Mouse (Mus musculus) stomach, postnatal 0 days (tissue): ENCODE measurements around the gene Dscam. TPM values are rescaled to one million over a fixed set of nuclear protein-coding genes. Genes with fewer than 3 reads are reported as not detected.

Experiments
- ATAC-seq: fragments of 200-750 bp; cut with Nextera tagmentation; 2 replicates; pipeline ENCODE4 v1.8.0; 2017; ENCODE audit not compliant: low FRiP score, low TSS enrichment
- DNase-seq: peaks from one replicate; pipeline ENCODE4 v3.0.0-alpha.2; 2016; ENCODE audit warnings: low spot score
- H3K27ac ChIP-seq: fragments of 300-500 bp; sonication (generic); replicated peaks from 2 replicates; pipeline ENCODE4 v1.5.1; 2014; ENCODE audit warnings: mild to moderate bottlenecking, control low read depth
- H3K27me3 ChIP-seq: fragments of 300-500 bp; sonication (generic); 2 replicates; pipeline ENCODE4 v1.6.1; 2014; ENCODE audit warnings: low read length; ENCODE audit not compliant: control insufficient read depth, insufficient read depth
- H3K36me3 ChIP-seq: fragments of 300-500 bp; sonication (generic); 2 replicates; pipeline ENCODE4 v1.6.1; 2014; ENCODE audit warnings: low read length, mixed read lengths; ENCODE audit not compliant: control insufficient read depth, insufficient read depth
- H3K4me1 ChIP-seq: fragments of 300-500 bp; sonication (generic); replicated peaks from 2 replicates; pipeline ENCODE4 v1.6.1; 2014; ENCODE audit warnings: antibody characterized with exemption; ENCODE audit not compliant: control insufficient read depth, insufficient read depth
- H3K4me2 ChIP-seq: fragments of 300-500 bp; sonication (generic); replicated peaks from 2 replicates; pipeline ENCODE4 v1.6.1; 2014; ENCODE audit warnings: low read depth, mild to moderate bottlenecking, control low read depth, moderate library complexity
- H3K4me3 ChIP-seq: fragments of 300-500 bp; sonication (generic); 2 replicates; pipeline ENCODE4 v1.5.1; 2014; ENCODE audit warnings: low read depth, low read length, control low read depth
- H3K9ac ChIP-seq: fragments of 300-500 bp; sonication (generic); 2 replicates; pipeline ENCODE4 v1.6.1; 2014; ENCODE audit warnings: mild to moderate bottlenecking, low read length, control low read depth, mixed read lengths
- H3K9me3 ChIP-seq: fragments of 300-500 bp; sonication (generic); 2 replicates; pipeline ENCODE4 v1.6.1; 2016; ENCODE audit warnings: low read length; ENCODE audit not compliant: control insufficient read depth
- CTCF ChIP-seq: IDR thresholded peaks from 2 replicates; pipeline ENCODE4 v1.5.1; 2016; ENCODE audit warnings: antibody characterized with exemption, low read depth, mild to moderate bottlenecking, moderate library complexity
- EP300 ChIP-seq: optimal IDR thresholded peaks from 2 replicates; pipeline ENCODE3; 2016; ENCODE audit warnings: antibody characterized with exemption
- WGBS: fragments of 180-500 bp; shearing (Covaris S2); extraction: QIAGEN DNeasy Blood & Tissue Kit; methylation state at CpG from one replicate; pipeline ENCODE4 v1.1.7; 2014; 5-methylcytosine and 5-hydroxymethylcytosine counted together
- polyA plus RNA-seq: library from polyadenylated mRNA; unstranded; fragments of >200 nt; fragmentation: Nextera tagmentation; extraction: Ambion mirVana; gene quantifications from 2 replicates; pipeline ENCODE4 v1.2.1, GENCODE M21; 2015

The Dscam gene
- polyA plus RNA-seq, 1 experiment from 2014 or later: 0.13 TPM

GRCm38 (mm10) chr16:97075920-97076572 is 94.5 kb downstream of the Dscam start:
- Histone ChIP-seq H3K36me3 (no peaks in the 10 kb centered on the region), H3K4me1 (no peaks in the 10 kb centered on the region), H3K4me3 (no peak overlapping the region), H3K9ac (no peak overlapping the region), H3K27ac (no peak overlapping the region), H3K27me3 (no peaks in the 10 kb centered on the region), H3K9me3 (no peaks in the 10 kb centered on the region), H3K4me2 (no peak overlapping the region)
- 69% methylated on average over 4 of the region's 4 CpGs for WGBS
- ATAC-seq (no peak), DNase-seq (no peak)
- TF ChIP-seq CTCF (no peak), EP300 (no peak)

GRCm38 (mm10) chr16:97075137-97075902 is 95.2 kb downstream of the Dscam start:
- no peak overlapping the region for H3K27ac ChIP-seq
- ATAC-seq (no peak), DNase-seq (no peak)
- no peaks in the 10 kb centered on the region for H3K4me1 ChIP-seq
- TF ChIP-seq CTCF (no peak), EP300 (no peak)
- H3K9me3 ChIP-seq: no peaks in the 10 kb centered on the region
- H3K9ac ChIP-seq: no peak overlapping the region
- no peaks in the 10 kb centered on the region for H3K36me3 ChIP-seq
- no peaks in the 10 kb centered on the region for H3K27me3 ChIP-seq
- no peak overlapping the region for H3K4me3 ChIP-seq
- H3K4me2 ChIP-seq: no peak overlapping the region
- WGBS: 69% methylated on average over 6 of the region's 6 CpGs

- no peak for TF ChIP-seq EP300
- no peak for TF ChIP-seq CTCF
- no peaks in the 10 kb centered on the region for H3K27me3 ChIP-seq
- 81% methylated on average over 1 of the region's 1 CpGs for WGBS
- no peaks in the 10 kb centered on the region for H3K4me1 ChIP-seq
- no peak overlapping the region for H3K27ac ChIP-seq
- no peak for ATAC-seq
- DNase-seq: no peak
- no peaks in the 10 kb centered on the region for H3K9me3 ChIP-seq
- H3K4me3 ChIP-seq: no peak overlapping the region
- no peak overlapping the region for H3K4me2 ChIP-seq
- no peaks in the 10 kb centered on the region for H3K36me3 ChIP-seq
- no peak overlapping the region for H3K9ac ChIP-seq
Measured at GRCm38 (mm10) chr16:97073847-97074246, 96.7 kb downstream of the Dscam start.

- no peak for ATAC-seq
- H3K4me2 ChIP-seq: no peak overlapping the region
- no peaks in the 10 kb centered on the region for H3K36me3 ChIP-seq
- TF ChIP-seq CTCF (no peak), EP300 (no peak)
- no peak overlapping the region for H3K4me3 ChIP-seq
- no peak for DNase-seq
- H3K9ac ChIP-seq: no peak overlapping the region
- no peaks in the 10 kb centered on the region for H3K27me3 ChIP-seq
- H3K9me3 ChIP-seq: no peaks in the 10 kb centered on the region
- H3K4me1 ChIP-seq: no peaks in the 10 kb centered on the region
- H3K27ac ChIP-seq: no peak overlapping the region
- 85% methylated on average over 2 of the region's 2 CpGs for WGBS
Measured at GRCm38 (mm10) chr16:97072624-97073023, 97.9 kb downstream of the Dscam start.

- Histone ChIP-seq H3K27me3 (no peaks in the 10 kb centered on the region), H3K27ac (no peak overlapping the region), H3K36me3 (no peaks in the 10 kb centered on the region), H3K4me1 (no peaks in the 10 kb centered on the region), H3K9me3 (no peaks in the 10 kb centered on the region), H3K4me2 (no peak overlapping the region), H3K4me3 (no peak overlapping the region), H3K9ac (no peak overlapping the region)
- TF ChIP-seq CTCF (no peak), EP300 (no peak)
- WGBS: 55% methylated on average over 4 of the region's 4 CpGs
- DNase-seq (no peak), ATAC-seq (no peak)
Measured at GRCm38 (mm10) chr16:97066856-97067255, 103.7 kb downstream of the Dscam start.

GRCm38 (mm10) chr16:97062207-97062606 is 108.3 kb downstream of the Dscam start:
- ATAC-seq: no peak
- no peaks in the 10 kb centered on the region for H3K4me1 ChIP-seq
- H3K27ac ChIP-seq: no peak overlapping the region
- no peaks in the 10 kb centered on the region for H3K9me3 ChIP-seq
- H3K9ac ChIP-seq: no peak overlapping the region
- TF ChIP-seq EP300 (no peak), CTCF (no peak)
- 68% methylated on average over 3 of the region's 3 CpGs for WGBS
- no peak overlapping the region for H3K4me2 ChIP-seq
- DNase-seq: no peak
- H3K4me3 ChIP-seq: no peak overlapping the region
- H3K36me3 ChIP-seq: no peaks in the 10 kb centered on the region
- H3K27me3 ChIP-seq: no peaks in the 10 kb centered on the region
